ENCODE assay signal across 24 mouse cellular contexts in genomic region chr9:58473211-58473815, GRCm38 (mm10). TPM values are rescaled to one million over a fixed set of nuclear protein-coding genes. Genes with fewer than 3 reads are reported as not detected.
A peak's percentile ranks its signal among the peaks of the same experiment; 100 is the strongest.
DNase-seq lines count a peak whose midpoint lies in the region; ATAC-seq and TF ChIP-seq lines count a peak whose summit lies in the region.
"Had no signal": no experiment of that assay in that cellular context is flagged by ENCODE, and none has a peak within 500 bp of the region (broad histone marks: within the 10 kb centered on the region; RNA-seq: fewer than 3 reads in every experiment).

No protein-coding gene starts in this region.

- H3K4me1 ChIP-seq in forebrain, embryonic 10.5 days: peaks cover 22% of the 10 kb centered on the region
- peaks cover 11% of the 10 kb centered on the region for H3K4me1 ChIP-seq in forebrain, embryonic 15.5 days
- H3K4me1 ChIP-seq in limb, embryonic 12.5 days (replicated peaks): peaks cover 22% of the 10 kb centered on the region
- peaks cover 19% of the 10 kb centered on the region for H3K4me1 ChIP-seq in limb, embryonic 10.5 days
- H3K4me1 ChIP-seq in limb, embryonic 14.5 days (ENCODE audit: control insufficient read depth, insufficient read depth, low read length): peaks cover 16% of the 10 kb centered on the region
- no peaks in the 10 kb centered on the region for H3K4me1 ChIP-seq in stomach, postnatal 0 days (replicated peaks; ENCODE audit: control insufficient read depth, insufficient read depth)
- H3K4me1 ChIP-seq: heart, embryonic 12.5 days; liver, embryonic 13.5 days; lung, embryonic 15.5 days had no signal

- no peak overlapping the region for H3K4me3 ChIP-seq in forebrain, embryonic 10.5 days
- no peak overlapping the region for H3K4me3 ChIP-seq in forebrain, embryonic 15.5 days
- H3K4me3 ChIP-seq in limb, embryonic 12.5 days (replicated peaks): no peak overlapping the region
- H3K4me3 ChIP-seq in limb, embryonic 10.5 days: no peak overlapping the region
- no peak overlapping the region for H3K4me3 ChIP-seq in limb, embryonic 14.5 days (replicated peaks; ENCODE audit: low read length)
- H3K4me3 ChIP-seq in stomach, postnatal 0 days (ENCODE audit: low read depth, low read length): no peak overlapping the region
- H3K4me3 ChIP-seq: embryonic facial prominence, embryonic 10.5 days; heart, embryonic 12.5 days; hindbrain, embryonic 12.5 days; kidney, embryonic 15.5 days; liver, embryonic 13.5 days; lung, embryonic 15.5 days; neural tube, embryonic 15.5 days had no signal

- 79% methylated on average over 8 of the region's 8 CpGs for WGBS in forebrain, embryonic 10.5 days
- WGBS in forebrain, embryonic 15.5 days: 64% methylated on average over 8 of the region's 8 CpGs
- 68% methylated on average over 8 of the region's 8 CpGs for WGBS in limb, embryonic 12.5 days
- WGBS in limb, embryonic 10.5 days: 76% methylated on average over 8 of the region's 8 CpGs
- WGBS in limb, embryonic 14.5 days: 59% methylated on average over 8 of the region's 8 CpGs
- 60% methylated on average over 8 of the region's 8 CpGs for WGBS in stomach, postnatal 0 days

- DNase-seq in forebrain, embryonic 10.5 days (ENCODE audit: extremely low spot score, low spot score): no peak
- DNase-seq in limb, embryonic 10.5 days (ENCODE audit: low spot score): no peak
- peak; percentile 51 for DNase-seq in 3134 (ENCODE audit: extremely low read depth, insufficient read length, low spot score)
- no peak for DNase-seq in limb, embryonic 14.5 days (ENCODE audit: low spot score)
- no peak for DNase-seq in stomach, postnatal 0 days (ENCODE audit: low spot score)
- DNase-seq: B cell, adult 2 months; cerebellum, adult 11 months; cerebellum, adult 9-11 months; forebrain, postnatal 0 days; heart, adult 11 months; heart, postnatal 10 days; kidney, adult 11 months; kidney, postnatal 36 days; liver, embryonic 13.5 days had no signal

- H3K27ac ChIP-seq in forebrain, embryonic 10.5 days: peak overlapping the region; percentile 44; the same call in 1 of the 2 replicates
- no peak overlapping the region for H3K27ac ChIP-seq in forebrain, embryonic 15.5 days (replicated peaks)
- H3K27ac ChIP-seq in limb, embryonic 12.5 days: 0 out of 2 replicates have a peak overlapping the region, but pooled peaks have one; percentile 30
- H3K27ac ChIP-seq in limb, embryonic 10.5 days: no peak overlapping the region
- 0 out of 2 replicates have a peak overlapping the region, but pooled peaks have one; percentile 19 for H3K27ac ChIP-seq in limb, embryonic 14.5 days (replicated peaks; ENCODE audit: low read depth, low read length)
- no peak overlapping the region for H3K27ac ChIP-seq in stomach, postnatal 0 days (replicated peaks)
- H3K27ac ChIP-seq: embryonic facial prominence, embryonic 10.5 days; hindbrain, embryonic 12.5 days; kidney, embryonic 15.5 days; liver, embryonic 13.5 days; lung, embryonic 15.5 days; macrophage; neural tube, embryonic 15.5 days had no signal

- no peak for TF ChIP-seq EP300 in stomach, postnatal 0 days (optimal IDR thresholded peaks at IDR 0.05)

- no peak overlapping the region for H3K9ac ChIP-seq in forebrain, embryonic 15.5 days (replicated peaks)
- H3K9ac ChIP-seq in limb, embryonic 12.5 days (replicated peaks): no peak overlapping the region
- H3K9ac ChIP-seq in limb, embryonic 14.5 days (ENCODE audit: low read depth, low read length, severe bottlenecking): no peak overlapping the region; the same call in 1 of the 2 replicates
- H3K9ac ChIP-seq in stomach, postnatal 0 days (ENCODE audit: low read length): no peak overlapping the region
- H3K9ac ChIP-seq: forebrain, postnatal 0 days; heart, embryonic 12.5 days; hindbrain, embryonic 12.5 days; kidney, embryonic 15.5 days; liver, embryonic 13.5 days; lung, embryonic 15.5 days; neural tube, embryonic 15.5 days had no signal

- H3K9me3 ChIP-seq in forebrain, embryonic 10.5 days: no peaks in the 10 kb centered on the region
- no peaks in the 10 kb centered on the region for H3K9me3 ChIP-seq in forebrain, embryonic 15.5 days
- H3K9me3 ChIP-seq in limb, embryonic 12.5 days: no peaks in the 10 kb centered on the region
- no peaks in the 10 kb centered on the region for H3K9me3 ChIP-seq in limb, embryonic 10.5 days (replicated peaks)
- H3K9me3 ChIP-seq in limb, embryonic 14.5 days (ENCODE audit: control insufficient read depth, low read length): no peaks in the 10 kb centered on the region
- no peaks in the 10 kb centered on the region for H3K9me3 ChIP-seq in stomach, postnatal 0 days (ENCODE audit: control insufficient read depth, low read length)
- H3K9me3 ChIP-seq: embryonic facial prominence, embryonic 10.5 days; G1E; heart, embryonic 12.5 days; hindbrain, embryonic 12.5 days; kidney, embryonic 15.5 days; liver, embryonic 13.5 days; lung, embryonic 15.5 days; neural tube, embryonic 15.5 days had no signal

- TF ChIP-seq CTCF in stomach, postnatal 0 days (IDR thresholded peaks at IDR 0.05; ENCODE audit: low read depth): no peak

- H3K4me2 ChIP-seq in forebrain, embryonic 15.5 days (replicated peaks): no peak overlapping the region
- no peak overlapping the region for H3K4me2 ChIP-seq in limb, embryonic 12.5 days
- no peak overlapping the region for H3K4me2 ChIP-seq in limb, embryonic 14.5 days (replicated peaks; ENCODE audit: low read depth, low read length, severe bottlenecking)
- no peak overlapping the region for H3K4me2 ChIP-seq in stomach, postnatal 0 days (replicated peaks; ENCODE audit: low read depth)
- H3K4me2 ChIP-seq: heart, embryonic 12.5 days; hindbrain, embryonic 12.5 days; kidney, embryonic 15.5 days; liver, embryonic 13.5 days; lung, embryonic 15.5 days; neural tube, embryonic 15.5 days had no signal

- no peak for TF ChIP-seq POLR2A in limb, embryonic 14.5 days (IDR thresholded peaks at IDR 0.05; ENCODE audit: borderline replicate concordance, extremely low read depth, insufficient read depth, insufficient read length)

- H3K36me3 ChIP-seq in forebrain, embryonic 10.5 days (replicated peaks): no peaks in the 10 kb centered on the region
- H3K36me3 ChIP-seq in forebrain, embryonic 15.5 days: no peaks in the 10 kb centered on the region
- no peaks in the 10 kb centered on the region for H3K36me3 ChIP-seq in limb, embryonic 12.5 days
- no peaks in the 10 kb centered on the region for H3K36me3 ChIP-seq in limb, embryonic 10.5 days
- H3K36me3 ChIP-seq in limb, embryonic 14.5 days (ENCODE audit: control insufficient read depth, insufficient read depth, low read length): no peaks in the 10 kb centered on the region
- H3K36me3 ChIP-seq in stomach, postnatal 0 days (ENCODE audit: control insufficient read depth, insufficient read depth, low read length): no peaks in the 10 kb centered on the region
- H3K36me3 ChIP-seq: embryonic facial prominence, embryonic 10.5 days; G1E; heart, embryonic 12.5 days; hindbrain, embryonic 12.5 days; kidney, embryonic 15.5 days; liver, embryonic 13.5 days; lung, embryonic 15.5 days; neural tube, embryonic 15.5 days had no signal

- no peak for ATAC-seq in forebrain, embryonic 15.5 days (replicated peaks)
- no peak for ATAC-seq in limb, embryonic 12.5 days (ENCODE audit: insufficient number of reproducible peaks, insufficient read depth, low FRiP score, low TSS enrichment, low read depth)
- ATAC-seq in limb, embryonic 14.5 days (ENCODE audit: low FRiP score, low read depth): no peak
- no peak for ATAC-seq in stomach, postnatal 0 days (ENCODE audit: low FRiP score, low TSS enrichment)
- ATAC-seq: forebrain, postnatal 0 days had no signal

- H3K27me3 ChIP-seq in forebrain, embryonic 10.5 days (ENCODE audit: poor library complexity, severe bottlenecking): peaks cover 9% of the 10 kb centered on the region
- H3K27me3 ChIP-seq in forebrain, embryonic 15.5 days: no peaks in the 10 kb centered on the region
- peaks cover 10% of the 10 kb centered on the region; the same call in 1 of the 2 replicates for H3K27me3 ChIP-seq in limb, embryonic 12.5 days
- peaks cover 14% of the 10 kb centered on the region; the same call in 1 of the 2 replicates for H3K27me3 ChIP-seq in limb, embryonic 10.5 days (ENCODE audit: low read depth, poor library complexity, severe bottlenecking)
- H3K27me3 ChIP-seq in limb, embryonic 14.5 days (ENCODE audit: control insufficient read depth, insufficient read depth, low read length): no peaks in the 10 kb centered on the region
- no peaks in the 10 kb centered on the region for H3K27me3 ChIP-seq in stomach, postnatal 0 days (ENCODE audit: control insufficient read depth, insufficient read depth, low read length)
- H3K27me3 ChIP-seq: hindbrain, embryonic 12.5 days; lung, embryonic 15.5 days; neural tube, embryonic 15.5 days had no signal

RNA-seq across cellular contexts. Expression of gene Insyn1, which starts 15.1 kb away (rescaled TPM):
- polyA plus RNA-seq in forebrain, embryonic 10.5 days (2016; fragmentation: Nextera tagmentation; extraction: Ambion mirVana): 0.66 TPM in 2 replicates
- polyA plus RNA-seq in forebrain, embryonic 15.5 days (2015; fragmentation: Nextera tagmentation; extraction: Ambion mirVana): 6.7 and 7.7 TPM in 2 replicates
- 4.6 and 5.5 TPM in 2 replicates for polyA plus RNA-seq in limb, embryonic 12.5 days (2016; fragmentation: Nextera tagmentation; extraction: Ambion mirVana)
- 1.2 and 1.3 TPM in 2 replicates for polyA plus RNA-seq in limb, embryonic 10.5 days (2016; fragmentation: Nextera tagmentation; extraction: Ambion mirVana)
- 23.9 and 28.1 TPM in 2 replicates for polyA plus RNA-seq in limb, embryonic 14.5 days (2012; rRNA removed)
- polyA plus RNA-seq in limb, embryonic 14.5 days (2014; fragmentation: Nextera tagmentation; extraction: Ambion mirVana): 6.5 and 8.2 TPM in 2 replicates
- polyA plus RNA-seq in stomach, postnatal 0 days (2015; fragmentation: Nextera tagmentation; extraction: Ambion mirVana): 0.58 and 0.94 TPM in 2 replicates
- polyA plus RNA-seq: G1E, macrophage had no signal

Comparison
In these comparisons a context has a peak if more than half of its experiments do, and no peak if none do; other contexts are left out.
1. H3K27ac ChIP-seq: peak in forebrain, embryonic 10.5 days (single experiment), limb, embryonic 12.5 days (single experiment) and limb, embryonic 14.5 days (single experiment); none in forebrain, embryonic 15.5 days (single experiment), limb, embryonic 10.5 days (single experiment) and stomach, postnatal 0 days (single experiment).